Mouse (Mus musculus): ENCODE measurements around the gene Peli1. TPM values are rescaled to one million over a fixed set of nuclear protein-coding genes. Genes with fewer than 3 reads are reported as not detected.
A peak's percentile ranks its signal among the peaks of the same experiment; 100 is the strongest.

The Peli1 gene
- polyA plus RNA-seq, 1 experiment from 2014 or later = 35.8 TPM

GRCm38 (mm10) chr11:21131692-21132091 is 40.6 kb downstream of the Peli1 start:
- WGBS = 71% methylated on average over 2 of the region's 2 CpGs
- peak; percentile 53 for ATAC-seq
- no peaks in the 10 kb centered on the region for H3K27me3 ChIP-seq (replicated peaks)
- H3K36me3 ChIP-seq = no peaks in the 10 kb centered on the region; the same call in 1 of the 2 replicates
- no peak overlapping the region for H3K27ac ChIP-seq
- H3K4me2 ChIP-seq (replicated peaks) = no peak overlapping the region
- no peak overlapping the region for H3K4me3 ChIP-seq (replicated peaks)
- H3K4me1 ChIP-seq (replicated peaks) = no peaks in the 10 kb centered on the region
- no peaks in the 10 kb centered on the region for H3K9me3 ChIP-seq
- no peak overlapping the region for H3K9ac ChIP-seq

GRCm38 (mm10) chr11:21134875-21135451 is 43.9 kb downstream of the Peli1 start:
- H3K9me3 ChIP-seq = no peaks in the 10 kb centered on the region
- H3K4me2 ChIP-seq (replicated peaks) = no peak overlapping the region
- no peak overlapping the region for H3K27ac ChIP-seq
- H3K9ac ChIP-seq = no peak overlapping the region
- no peak for ATAC-seq
- peaks cover 4% of the 10 kb centered on the region for H3K36me3 ChIP-seq
- no peaks in the 10 kb centered on the region for H3K4me1 ChIP-seq (replicated peaks)
- WGBS = 97% methylated on average over 2 of the region's 2 CpGs
- H3K4me3 ChIP-seq (replicated peaks) = no peak overlapping the region
- H3K27me3 ChIP-seq (replicated peaks) = no peaks in the 10 kb centered on the region

GRCm38 (mm10) chr11:21139453-21139852 is 48.4 kb downstream of the Peli1 start:
- Histone ChIP-seq H3K9me3 (no peaks in the 10 kb centered on the region), H3K27ac (no peak overlapping the region), H3K4me2 (replicated peaks) (no peak overlapping the region), H3K27me3 (replicated peaks) (no peaks in the 10 kb centered on the region), H3K9ac (no peak overlapping the region), H3K36me3 (peaks cover 4% of the 10 kb centered on the region), H3K4me3 (replicated peaks) (no peak overlapping the region), H3K4me1 (replicated peaks) (no peaks in the 10 kb centered on the region)
- WGBS = 100% methylated on average over 1 of the region's 1 CpGs
- no peak for ATAC-seq

- Histone ChIP-seq H3K9ac (no peak overlapping the region), H3K36me3 (peaks cover 4% of the 10 kb centered on the region), H3K4me1 (replicated peaks) (no peaks in the 10 kb centered on the region), H3K4me2 (replicated peaks) (no peak overlapping the region), H3K27ac (no peak overlapping the region), H3K4me3 (replicated peaks) (no peak overlapping the region), H3K9me3 (no peaks in the 10 kb centered on the region), H3K27me3 (replicated peaks) (no peaks in the 10 kb centered on the region)
- no peak for ATAC-seq
- 89% methylated on average over 7 of the region's 7 CpGs for WGBS
Observed at GRCm38 (mm10) chr11:21141242-21141641, 50.2 kb downstream of the Peli1 start.

GRCm38 (mm10) chr11:21141755-21142154 is 50.7 kb downstream of the Peli1 start:
- no peak overlapping the region for H3K27ac ChIP-seq
- H3K4me1 ChIP-seq (replicated peaks) = no peaks in the 10 kb centered on the region
- no peak overlapping the region for H3K4me3 ChIP-seq (replicated peaks)
- H3K36me3 ChIP-seq = peaks cover 4% of the 10 kb centered on the region; the same call in 1 of the 2 replicates
- H3K27me3 ChIP-seq (replicated peaks) = no peaks in the 10 kb centered on the region
- H3K4me2 ChIP-seq (replicated peaks) = no peak overlapping the region
- no peak for ATAC-seq
- H3K9ac ChIP-seq = no peak overlapping the region
- 93% methylated on average over 4 of the region's 4 CpGs for WGBS
- no peaks in the 10 kb centered on the region for H3K9me3 ChIP-seq

- 77% methylated on average over 4 of the region's 4 CpGs for WGBS
- no peak overlapping the region for H3K27ac ChIP-seq
- H3K9ac ChIP-seq = no peak overlapping the region
- H3K4me3 ChIP-seq (replicated peaks) = no peak overlapping the region
- no peaks in the 10 kb centered on the region for H3K27me3 ChIP-seq (replicated peaks)
- H3K4me2 ChIP-seq (replicated peaks) = no peak overlapping the region
- no peaks in the 10 kb centered on the region for H3K4me1 ChIP-seq (replicated peaks)
- H3K9me3 ChIP-seq = no peaks in the 10 kb centered on the region
- H3K36me3 ChIP-seq = peaks cover 18% of the 10 kb centered on the region
- ATAC-seq = no peak
Observed at GRCm38 (mm10) chr11:21149476-21149875, 58.4 kb downstream of the Peli1 start.

GRCm38 (mm10) chr11:21150316-21150715 is 59.2 kb downstream of the Peli1 start:
- Histone ChIP-seq H3K4me1 (replicated peaks) (no peaks in the 10 kb centered on the region), H3K36me3 (peaks cover 18% of the 10 kb centered on the region), H3K4me3 (replicated peaks) (no peak overlapping the region), H3K9me3 (no peaks in the 10 kb centered on the region), H3K27ac (no peak overlapping the region), H3K9ac (no peak overlapping the region), H3K4me2 (replicated peaks) (no peak overlapping the region), H3K27me3 (replicated peaks) (no peaks in the 10 kb centered on the region)
- 90% methylated on average over 5 of the region's 5 CpGs for WGBS
- ATAC-seq = no peak

GRCm38 (mm10) chr11:21151672-21152071 is 60.6 kb downstream of the Peli1 start:
- H3K4me2 ChIP-seq (replicated peaks) = no peak overlapping the region
- H3K27ac ChIP-seq = no peak overlapping the region
- no peaks in the 10 kb centered on the region for H3K9me3 ChIP-seq
- no peaks in the 10 kb centered on the region for H3K4me1 ChIP-seq (replicated peaks)
- WGBS = 90% methylated on average over 1 of the region's 1 CpGs
- ATAC-seq = no peak
- peaks cover 18% of the 10 kb centered on the region for H3K36me3 ChIP-seq
- no peak overlapping the region for H3K4me3 ChIP-seq (replicated peaks)
- H3K9ac ChIP-seq = no peak overlapping the region
- no peaks in the 10 kb centered on the region for H3K27me3 ChIP-seq (replicated peaks)

GRCm38 (mm10) chr11:21153111-21153510 is 62.0 kb downstream of the Peli1 start:
- H3K27ac ChIP-seq = no peak overlapping the region
- no peaks in the 10 kb centered on the region for H3K4me1 ChIP-seq (replicated peaks)
- no peaks in the 10 kb centered on the region for H3K27me3 ChIP-seq (replicated peaks)
- no peak overlapping the region for H3K4me3 ChIP-seq (replicated peaks)
- H3K4me2 ChIP-seq (replicated peaks) = no peak overlapping the region
- no peak overlapping the region for H3K9ac ChIP-seq
- H3K36me3 ChIP-seq = peaks cover 11% of the 10 kb centered on the region; the same call in 1 of the 2 replicates
- 77% methylated on average over 4 of the region's 4 CpGs for WGBS
- no peaks in the 10 kb centered on the region for H3K9me3 ChIP-seq
- no peak for ATAC-seq

- H3K9ac ChIP-seq = no peak overlapping the region
- no peaks in the 10 kb centered on the region for H3K27me3 ChIP-seq (replicated peaks)
- no peak overlapping the region for H3K4me2 ChIP-seq (replicated peaks)
- no peak overlapping the region for H3K4me3 ChIP-seq (replicated peaks)
- WGBS = 73% methylated on average over 4 of the region's 4 CpGs
- H3K27ac ChIP-seq = no peak overlapping the region
- ATAC-seq = no peak
- peaks cover 6% of the 10 kb centered on the region; the same call in 1 of the 2 replicates for H3K36me3 ChIP-seq
- H3K4me1 ChIP-seq (replicated peaks) = no peaks in the 10 kb centered on the region
- H3K9me3 ChIP-seq = no peaks in the 10 kb centered on the region
Observed at GRCm38 (mm10) chr11:21157595-21157994, 66.5 kb downstream of the Peli1 start.

- H3K27me3 ChIP-seq (replicated peaks) = no peaks in the 10 kb centered on the region
- ATAC-seq = no peak
- H3K9ac ChIP-seq = no peak overlapping the region
- H3K27ac ChIP-seq = no peak overlapping the region
- H3K9me3 ChIP-seq = no peaks in the 10 kb centered on the region
- no peak overlapping the region for H3K4me3 ChIP-seq (replicated peaks)
- H3K4me2 ChIP-seq (replicated peaks) = no peak overlapping the region
- 83% methylated on average over 5 of the region's 5 CpGs for WGBS
- no peaks in the 10 kb centered on the region for H3K36me3 ChIP-seq
- peaks cover 8% of the 10 kb centered on the region; the same call in 1 of the 2 replicates for H3K4me1 ChIP-seq (replicated peaks)
Observed at GRCm38 (mm10) chr11:21162093-21162492, 71.0 kb downstream of the Peli1 start.

- 44% methylated on average over 7 of the region's 7 CpGs for WGBS
- ATAC-seq = peak; percentile 79
Observed at GRCm38 (mm10) chr11:21163143-21163542, 72.1 kb downstream of the Peli1 start.

GRCm38 (mm10) chr11:21163673-21164072 is 72.6 kb downstream of the Peli1 start:
- peak; percentile 72 for ATAC-seq
- 8% methylated on average over 5 of the region's 5 CpGs for WGBS

More at GRCm38 (mm10) chr11:21163143-21163542, 72.1 kb downstream of the Peli1 start:
- Histone ChIP-seq H3K27me3 (replicated peaks) (no peaks in the 10 kb centered on the region), H3K4me2 (replicated peaks) (peak overlapping the region; percentile 45), H3K9me3 (no peaks in the 10 kb centered on the region), H3K27ac (peak overlapping the region; percentile 30; the same call in 1 of the 2 replicates), H3K4me3 (replicated peaks) (no peak overlapping the region), H3K36me3 (no peaks in the 10 kb centered on the region), H3K4me1 (replicated peaks) (peaks cover 8% of the 10 kb centered on the region; the same call in 1 of the 2 replicates), H3K9ac (no peak overlapping the region)

More at GRCm38 (mm10) chr11:21163673-21164072, 72.6 kb downstream of the Peli1 start:
- Histone ChIP-seq H3K9ac (no peak overlapping the region), H3K4me3 (replicated peaks) (no peak overlapping the region), H3K27me3 (replicated peaks) (no peaks in the 10 kb centered on the region), H3K4me2 (replicated peaks) (peak overlapping the region; percentile 45), H3K9me3 (no peaks in the 10 kb centered on the region), H3K4me1 (replicated peaks) (peaks cover 8% of the 10 kb centered on the region; the same call in 1 of the 2 replicates), H3K27ac (peak overlapping the region; percentile 30), H3K36me3 (no peaks in the 10 kb centered on the region)

Data from intestine, embryonic 15.5 days (tissue).